Mouse (Mus musculus) testis, adult 2 months (tissue): ENCODE data around the gene Por.

Experiments
- CTCF ChIP-seq: fragments of 200-500 bp; IDR thresholded peaks from 2 replicates; pipeline ENCODE4 v1.5.1; 2012; ENCODE audit warnings: low read depth, mild to moderate bottlenecking, inconsistent platforms, low read length, moderate library complexity; ENCODE audit not compliant: control insufficient read depth, insufficient read depth, insufficient replicate concordance
- POLR2A ChIP-seq: fragments of 200-500 bp; IDR thresholded peaks from 2 replicates; pipeline ENCODE4 v1.6.1; 2012; ENCODE audit warnings: low read depth, mild to moderate bottlenecking, inconsistent platforms, low read length, moderate library complexity; ENCODE audit not compliant: control insufficient read depth

- TF ChIP-seq CTCF (no peak), POLR2A (no peak)
Measured at GRCm38 (mm10) chr5:135761881-135762280, 92.0 kb downstream of the Por start.
